Mouse (Mus musculus): Measurements from ENCODE around the gene Apbb2.

Gene Apbb2

DNA sequence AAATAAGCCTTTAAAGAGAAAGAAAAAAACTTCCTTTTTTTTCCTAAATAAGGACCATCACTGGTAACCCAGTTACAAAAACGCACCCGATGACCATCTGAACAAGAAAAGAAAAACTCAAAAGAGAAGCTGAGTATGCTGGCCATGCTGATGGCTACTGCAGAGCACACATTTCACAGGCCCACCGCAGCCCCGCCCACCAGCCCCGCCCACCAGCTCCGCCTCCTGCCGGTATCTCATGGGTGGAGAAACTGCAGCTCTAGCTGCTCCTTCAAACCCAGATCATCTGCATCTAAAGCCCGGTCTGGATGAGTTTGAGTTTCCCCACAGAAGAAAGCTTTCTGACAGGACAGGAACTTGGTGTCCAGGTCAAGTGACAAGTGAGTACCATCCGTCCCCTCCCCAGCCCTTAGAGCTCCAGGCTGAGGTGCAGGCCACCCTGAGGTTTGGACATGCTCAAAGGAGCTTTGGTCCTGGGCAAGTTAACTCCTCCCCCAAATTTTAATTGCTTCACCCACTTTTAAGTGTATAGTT lies 16.2 kb downstream of the Apbb2 start:
- DNase-seq (ENCODE audit: low spot score) = no peak

DNA sequence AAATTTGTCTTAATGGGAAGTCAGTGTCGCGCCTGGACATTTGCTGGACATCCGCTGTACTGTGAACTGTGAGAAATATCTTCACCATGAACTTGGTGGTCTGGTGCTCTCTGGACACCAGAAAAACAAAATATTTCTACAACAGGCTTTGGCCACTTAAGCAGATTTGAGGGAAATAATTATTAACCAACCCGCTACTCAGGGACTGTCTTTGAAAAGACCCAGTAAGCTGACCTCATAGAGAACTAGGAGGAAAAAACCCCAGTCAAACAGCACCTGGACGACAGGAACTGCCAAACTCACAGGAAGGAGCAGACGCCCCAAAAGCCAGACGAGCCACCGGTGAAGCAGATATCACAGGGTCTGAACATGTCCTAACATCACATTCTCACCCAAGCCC lies 18.2 kb downstream of the Apbb2 start:
- no peak for DNase-seq (ENCODE audit: low spot score)

DNA sequence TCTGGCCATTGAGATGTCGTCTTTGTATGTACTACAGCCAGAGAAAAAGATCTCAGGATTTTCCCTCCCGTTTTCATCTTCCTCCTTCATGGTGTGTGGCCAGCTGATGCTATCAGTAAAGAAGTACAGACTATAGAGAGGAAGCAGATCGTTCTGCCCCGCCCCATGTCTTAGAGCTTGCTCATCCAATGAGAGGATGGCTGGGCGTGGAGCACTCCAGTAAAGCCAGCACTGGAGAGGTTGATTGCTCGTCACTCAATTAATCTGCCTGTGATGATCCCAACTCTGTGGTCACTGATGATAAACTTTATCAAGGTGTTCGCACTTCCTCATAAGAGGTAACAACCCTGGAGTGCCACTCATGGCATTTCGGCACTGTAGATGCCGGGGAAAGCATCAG lies 18.7 kb downstream of the Apbb2 start:
- DNase-seq (ENCODE audit: low spot score) = no peak

DNA sequence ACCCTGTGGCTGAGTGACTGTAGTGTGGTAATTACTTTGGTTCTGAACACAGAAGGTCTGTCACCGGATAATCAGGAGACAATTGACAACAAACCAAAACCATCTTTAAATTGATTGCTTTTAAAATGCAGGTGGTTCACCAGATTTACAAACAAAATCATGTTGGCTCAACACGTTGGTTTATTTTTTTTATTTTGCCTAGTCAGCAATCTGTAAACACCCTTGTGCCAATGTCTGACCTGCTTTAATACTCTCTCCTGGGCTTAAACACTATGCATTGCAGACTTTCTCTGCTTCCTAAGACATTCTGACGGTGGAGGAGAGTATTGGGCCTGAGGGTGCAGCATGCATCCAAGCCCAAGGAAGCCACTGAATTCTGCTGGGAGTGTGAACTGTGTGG lies 22.3 kb downstream of the Apbb2 start:
- DNase-seq (ENCODE audit: low spot score) = no peak

DNA sequence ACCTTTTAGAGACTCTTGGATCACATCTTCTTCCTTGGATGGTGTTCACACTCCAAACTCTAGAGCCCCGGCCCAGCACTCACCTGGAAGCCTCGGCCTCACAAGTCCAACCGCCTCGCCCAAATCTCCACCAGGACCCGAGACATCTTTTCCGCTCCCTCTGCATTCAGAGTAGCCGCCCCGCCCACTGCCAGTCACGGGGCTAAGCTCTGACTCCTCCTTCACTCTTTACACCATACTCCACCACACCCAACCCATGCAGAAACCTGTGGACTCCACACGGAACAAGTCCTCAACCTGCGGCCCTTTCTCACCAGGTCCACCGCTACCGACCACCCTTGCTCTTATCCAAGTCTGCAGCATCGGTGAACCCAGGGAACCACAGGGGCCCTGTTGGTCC lies 23.7 kb downstream of the Apbb2 start:
- DNase-seq (ENCODE audit: low spot score) = no peak

DNA sequence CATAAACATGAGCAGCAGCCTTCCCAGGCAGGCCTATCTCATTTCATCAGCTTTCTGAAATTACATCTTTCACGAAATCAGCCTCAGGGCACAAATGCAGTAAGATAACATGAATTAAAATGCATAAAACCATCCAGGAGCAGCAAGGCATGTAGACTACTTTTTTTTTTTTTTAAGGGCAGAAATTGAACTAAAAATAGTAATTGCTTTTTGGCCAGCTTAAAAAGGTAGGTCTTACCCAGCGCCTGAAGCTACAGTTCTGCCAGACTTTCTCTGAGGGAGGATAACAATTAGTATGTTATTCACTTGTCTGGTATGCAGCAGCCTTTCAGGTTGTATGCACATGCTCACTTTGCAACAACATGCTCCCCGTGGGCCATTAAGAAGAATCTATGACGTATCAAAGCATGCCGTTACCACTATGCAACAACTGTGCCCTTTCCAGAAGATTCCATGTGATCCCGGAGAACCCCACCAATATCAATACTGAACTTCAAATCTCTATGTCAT lies 32.3 kb downstream of the Apbb2 start:
- no peak for DNase-seq (ENCODE audit: low spot score)

DNA sequence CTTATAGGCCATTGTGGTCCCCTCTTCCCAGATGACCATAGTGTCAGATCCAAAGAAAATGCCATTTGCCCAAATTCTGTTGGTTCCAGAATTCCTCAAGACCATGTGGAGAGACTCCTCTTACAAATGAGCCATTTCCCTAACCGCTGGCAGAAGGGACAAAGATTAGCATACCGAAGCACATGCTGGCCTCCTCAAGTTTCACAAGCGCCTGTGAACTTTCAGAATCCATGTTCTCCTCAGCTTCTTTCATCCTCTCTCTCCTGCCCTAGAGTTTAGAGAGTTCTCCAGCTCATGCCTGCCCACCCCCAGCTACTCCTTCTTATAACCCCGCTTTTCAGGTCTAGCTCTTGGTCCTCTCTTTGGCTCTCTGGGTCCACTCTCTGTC lies 35.6 kb downstream of the Apbb2 start:
- DNase-seq (ENCODE audit: low spot score) = no peak

DNA sequence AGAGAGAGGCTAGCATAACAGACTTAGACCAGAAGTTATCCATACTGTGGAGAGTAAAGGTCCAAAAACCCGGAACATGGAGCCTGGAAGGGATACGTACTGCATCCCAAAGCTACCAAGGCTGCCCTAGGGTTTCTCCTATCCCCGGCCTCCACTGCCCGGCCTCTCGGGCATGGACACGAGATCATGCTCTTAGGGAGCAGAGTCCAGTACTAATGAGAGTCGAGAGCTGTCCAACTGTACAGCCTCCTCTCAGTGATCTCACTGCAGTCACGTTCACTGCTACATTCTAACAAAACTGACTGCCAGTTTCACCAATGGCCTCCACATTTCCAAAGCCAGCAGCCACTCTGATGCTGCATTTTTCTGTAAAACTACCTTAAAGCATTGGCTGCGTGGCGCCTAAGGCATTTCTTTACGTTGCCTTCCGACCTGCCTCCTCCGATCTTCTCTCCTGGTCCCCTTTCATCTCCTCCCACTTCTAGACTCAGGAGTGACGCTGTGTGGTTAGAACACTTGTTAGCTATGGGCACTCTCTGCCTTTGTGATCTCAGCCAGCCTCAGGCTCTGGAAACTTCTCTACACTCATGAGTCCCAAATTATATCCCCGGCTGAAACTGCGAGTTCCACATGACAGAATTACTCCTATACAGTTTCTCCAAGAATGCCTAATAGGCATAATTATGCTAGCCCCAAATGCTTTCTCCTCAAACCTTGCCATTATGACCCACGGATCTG lies 36.1 kb downstream of the Apbb2 start:
- no peak for DNase-seq (ENCODE audit: low spot score)

DNA sequence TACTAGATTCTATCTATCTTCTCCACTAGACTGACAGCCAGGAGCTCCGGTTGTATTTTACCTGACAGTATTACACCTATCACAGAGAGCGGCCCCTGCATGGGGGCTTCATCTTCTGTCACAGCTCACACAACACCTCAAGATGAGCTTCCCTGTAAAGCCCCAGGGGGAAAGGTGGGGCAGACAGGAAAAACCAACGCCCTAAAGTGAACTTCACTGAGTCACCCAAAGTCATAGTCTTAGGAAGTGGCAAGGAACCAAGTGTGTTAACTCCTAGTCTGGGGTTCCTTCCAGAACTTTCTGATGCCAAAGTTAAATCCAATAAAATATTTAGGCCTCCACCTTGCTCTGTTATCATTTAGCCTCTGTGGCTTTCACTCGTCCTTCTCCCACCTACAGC lies 39.5 kb downstream of the Apbb2 start:
- no peak for DNase-seq (ENCODE audit: low spot score)

DNA sequence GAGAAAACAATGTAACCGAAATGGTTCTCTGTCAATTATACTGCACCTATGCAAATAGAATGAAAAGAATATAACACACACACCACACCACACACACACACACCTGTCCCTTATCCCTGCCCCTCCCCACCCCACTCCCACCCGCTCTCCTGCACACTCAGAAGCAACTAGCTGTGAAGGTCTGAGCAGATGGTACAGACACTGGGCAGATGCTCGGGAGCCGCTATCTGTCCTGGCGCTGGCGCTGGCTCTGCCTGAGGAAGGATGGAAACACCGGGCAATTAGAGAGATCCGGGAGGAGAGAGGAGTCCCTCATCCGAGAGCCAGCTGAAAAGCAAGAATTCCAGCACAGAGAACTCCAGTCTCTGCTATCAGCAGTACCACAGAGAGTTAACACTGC lies 42.3 kb downstream of the Apbb2 start:
- DNase-seq (ENCODE audit: low spot score) = no peak

DNA sequence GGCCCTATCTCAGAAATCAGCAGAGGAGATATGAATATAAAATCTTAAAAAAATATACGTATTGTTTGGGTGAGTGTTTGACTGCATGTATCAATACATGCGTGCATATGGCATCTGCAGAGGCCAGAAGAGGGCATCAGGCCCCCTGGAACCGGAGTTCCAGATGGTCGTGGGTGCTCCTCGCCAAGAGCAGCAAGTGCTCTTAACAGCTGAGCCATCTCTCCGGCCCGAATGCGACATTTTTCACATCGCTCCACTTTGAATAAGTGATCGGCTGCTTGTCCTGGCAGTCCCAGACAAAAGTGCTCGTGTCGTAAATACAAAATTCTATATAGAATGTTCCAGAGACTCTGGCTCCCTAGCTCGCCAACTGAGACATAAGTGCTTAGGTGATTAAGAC lies 43.4 kb downstream of the Apbb2 start:
- no peak for DNase-seq (ENCODE audit: low spot score)

DNA sequence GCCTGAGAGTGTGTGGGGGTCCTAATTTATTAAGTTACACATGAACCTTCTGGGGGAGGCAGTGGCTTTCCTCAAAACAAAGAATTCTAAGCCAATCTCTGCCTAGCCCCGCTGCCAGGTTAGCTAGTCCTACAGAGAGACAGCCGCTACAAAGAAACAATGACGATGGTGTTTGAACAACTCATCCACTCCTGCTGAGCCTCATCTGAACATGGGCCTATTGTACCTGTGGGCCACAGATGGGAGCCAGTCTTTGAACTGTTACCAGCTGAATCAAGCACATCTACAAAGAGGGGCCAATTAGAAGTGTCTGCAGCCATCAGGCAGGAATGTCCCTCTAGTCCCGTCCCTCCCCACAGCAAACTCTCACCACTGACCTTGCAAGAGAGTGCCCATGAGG lies 45.3 kb downstream of the Apbb2 start:
- DNase-seq (ENCODE audit: low spot score) = no peak

DNA sequence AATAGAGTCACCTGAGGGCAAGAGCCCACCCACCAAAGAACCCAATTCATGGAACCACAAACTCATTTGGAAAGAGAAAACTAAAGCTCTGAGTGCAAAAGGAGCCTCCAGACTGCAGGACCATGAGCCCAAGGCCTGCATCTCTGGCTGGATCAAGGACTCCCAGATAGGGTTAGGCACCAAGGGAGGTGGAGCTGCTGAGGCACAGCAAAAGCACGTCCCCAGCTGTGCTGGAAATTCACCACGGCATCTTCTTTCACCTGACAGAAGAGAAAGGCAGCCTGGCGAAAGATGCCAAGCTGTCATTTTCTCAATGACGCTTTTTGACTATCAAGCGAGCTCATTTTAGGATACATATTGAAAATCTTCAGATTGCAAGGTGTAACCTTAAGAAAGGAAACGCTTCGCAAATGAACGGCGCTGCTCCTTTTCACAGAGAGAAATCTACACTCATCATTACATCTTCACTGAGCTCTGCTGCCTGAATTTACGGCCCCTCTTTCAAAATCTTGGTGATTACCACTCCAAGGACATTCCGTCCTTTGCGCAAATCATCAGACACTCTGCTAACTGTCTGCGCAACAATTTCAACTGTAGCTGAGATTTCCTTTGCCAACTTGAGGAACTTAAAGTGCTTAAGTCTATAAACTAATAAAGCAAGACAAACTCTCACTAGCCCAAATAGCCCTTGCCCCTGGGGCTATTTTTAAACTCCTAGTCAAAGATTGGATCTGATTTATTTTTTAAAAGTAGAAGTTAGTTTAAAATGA lies 46.3 kb downstream of the Apbb2 start:
- DNase-seq (ENCODE audit: low spot score) = no peak

DNA sequence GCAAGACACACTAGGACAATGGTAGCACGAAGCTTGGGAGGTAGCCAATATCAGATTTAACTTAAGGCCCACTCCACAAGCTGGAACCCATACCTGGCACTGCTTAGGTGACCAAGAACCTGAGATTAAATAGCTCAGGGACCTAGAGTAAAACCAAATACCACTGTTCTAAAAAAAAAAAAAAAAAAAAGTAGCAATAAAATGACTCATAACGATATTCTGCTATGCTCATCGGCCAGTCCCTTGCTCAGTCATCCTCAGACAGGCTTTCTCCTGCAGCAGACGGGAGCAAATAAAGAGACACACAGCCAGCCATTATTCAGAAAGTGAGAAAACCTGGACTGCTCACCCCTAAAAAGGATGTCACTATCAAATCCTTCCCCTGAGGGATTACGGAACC lies 47.9 kb downstream of the Apbb2 start:
- DNase-seq (ENCODE audit: low spot score) = no peak

DNA sequence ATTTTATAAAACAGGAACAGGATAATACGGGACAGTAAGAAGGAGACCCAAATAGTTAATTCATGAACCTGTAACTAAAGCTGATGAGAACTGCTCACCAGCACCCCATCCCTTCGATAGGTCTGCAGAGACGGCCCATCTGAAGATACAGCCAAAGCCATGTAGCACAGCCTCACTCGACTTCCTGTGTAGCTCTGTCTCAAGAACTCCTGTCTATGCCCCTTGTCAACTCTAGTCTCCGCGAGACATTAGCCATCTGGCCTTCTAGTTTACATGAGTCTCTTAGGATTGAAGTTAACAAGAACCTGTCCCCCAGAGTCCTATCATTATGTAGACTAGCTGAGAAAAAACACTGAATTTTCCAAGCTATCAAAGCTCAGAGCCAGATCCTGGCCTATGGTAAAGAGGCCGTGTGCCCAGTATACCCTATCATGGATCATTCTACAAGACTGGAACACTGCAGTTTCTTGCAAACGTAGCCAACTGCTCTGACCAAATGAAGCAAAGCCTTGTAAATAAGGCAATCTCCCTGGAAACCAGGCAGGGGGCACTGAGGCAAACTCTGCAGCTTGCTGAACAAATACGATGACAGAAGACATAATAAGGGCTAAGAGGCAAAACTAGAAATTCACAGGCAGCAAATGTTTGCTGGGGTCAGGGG lies 49.3 kb downstream of the Apbb2 start:
- no peak for DNase-seq (ENCODE audit: low spot score)

DNA sequence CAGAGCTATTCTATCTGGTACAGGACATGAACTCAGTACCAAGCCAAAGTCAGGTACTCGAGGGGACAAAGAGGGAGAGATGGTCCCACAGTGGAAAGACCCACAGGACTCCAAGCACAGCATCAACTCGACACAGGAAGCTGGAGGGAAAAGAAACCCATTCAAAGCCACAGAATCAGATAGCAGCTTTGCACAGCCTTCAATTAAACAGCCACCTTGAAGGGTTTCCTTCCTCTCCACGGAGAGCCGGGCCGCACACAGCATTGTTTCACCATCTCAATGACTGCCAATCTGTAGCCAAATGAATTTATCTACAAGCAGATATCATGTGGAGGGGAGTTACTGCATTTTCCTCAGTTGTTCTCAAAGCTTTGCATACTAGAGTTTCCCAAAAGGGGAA lies 50.6 kb downstream of the Apbb2 start:
- DNase-seq (ENCODE audit: low spot score) = no peak

DNA sequence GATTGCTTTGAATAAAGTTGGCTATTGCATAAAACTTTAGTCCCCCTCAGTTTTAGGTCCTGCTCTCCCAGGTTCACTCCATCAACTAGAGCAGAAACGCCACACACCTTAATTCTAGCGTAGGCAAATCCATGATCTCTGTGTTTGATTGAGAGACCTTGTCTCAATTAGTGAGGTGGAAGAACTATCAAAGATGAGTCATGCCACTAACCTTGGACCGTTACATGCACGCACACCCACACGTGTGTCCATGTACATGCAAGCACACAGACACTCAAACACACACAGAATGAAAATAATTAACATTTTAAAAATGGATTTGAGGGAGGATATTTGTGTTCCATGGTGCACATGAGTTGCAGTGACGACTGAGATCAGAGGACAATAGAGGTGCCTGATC lies 51.2 kb downstream of the Apbb2 start:
- DNase-seq (ENCODE audit: low spot score) = no peak

DNA sequence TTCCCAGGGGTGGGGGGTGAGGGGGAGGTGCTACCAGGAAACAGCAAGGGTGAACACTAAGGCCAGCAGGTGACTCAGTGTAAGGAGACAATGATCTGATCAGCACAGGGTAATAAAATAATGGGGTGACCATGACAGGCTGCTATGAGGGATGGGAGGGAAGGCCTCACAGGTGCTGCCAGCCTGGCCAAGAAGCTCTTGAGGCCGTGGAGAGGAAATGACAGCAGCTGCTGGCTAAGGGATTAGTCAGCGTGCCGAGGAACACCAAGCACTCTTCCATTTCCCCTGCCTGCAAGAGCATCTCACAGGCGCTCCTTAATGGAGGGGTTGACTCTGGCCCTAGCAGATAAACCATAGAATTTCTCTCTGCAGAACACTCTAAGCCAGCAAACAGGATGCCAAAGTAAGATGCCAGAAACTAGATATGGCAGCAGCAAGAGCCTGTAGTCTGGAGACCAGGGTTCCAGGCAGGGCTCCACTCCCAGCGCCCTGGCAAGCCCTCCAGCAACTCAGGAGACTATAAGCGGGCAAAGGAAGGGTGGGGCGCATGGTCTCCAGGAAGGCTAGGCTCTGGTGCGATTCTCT lies 58.9 kb downstream of the Apbb2 start:
- peak; percentile 55 for DNase-seq (ENCODE audit: low spot score)

DNA sequence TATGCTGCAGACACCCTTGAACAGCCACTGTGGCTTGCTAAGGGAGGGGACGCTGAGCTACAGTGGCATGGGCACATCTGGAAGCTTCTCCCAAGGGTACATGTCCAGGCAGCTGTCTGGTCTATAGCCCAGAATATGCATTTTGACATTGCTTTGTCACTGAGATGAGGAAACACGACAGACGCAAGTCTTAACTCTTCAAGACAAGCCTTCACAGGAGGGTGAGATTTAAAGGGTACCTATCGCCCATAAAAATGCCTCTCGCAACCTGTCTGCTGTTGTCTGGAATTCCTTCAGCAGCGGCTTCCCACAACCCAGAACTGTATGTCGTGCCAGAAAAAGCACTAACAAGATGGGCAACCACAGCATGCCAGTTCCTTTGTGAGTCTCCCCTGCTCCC lies 60.5 kb downstream of the Apbb2 start:
- DNase-seq (ENCODE audit: low spot score) = no peak

DNA sequence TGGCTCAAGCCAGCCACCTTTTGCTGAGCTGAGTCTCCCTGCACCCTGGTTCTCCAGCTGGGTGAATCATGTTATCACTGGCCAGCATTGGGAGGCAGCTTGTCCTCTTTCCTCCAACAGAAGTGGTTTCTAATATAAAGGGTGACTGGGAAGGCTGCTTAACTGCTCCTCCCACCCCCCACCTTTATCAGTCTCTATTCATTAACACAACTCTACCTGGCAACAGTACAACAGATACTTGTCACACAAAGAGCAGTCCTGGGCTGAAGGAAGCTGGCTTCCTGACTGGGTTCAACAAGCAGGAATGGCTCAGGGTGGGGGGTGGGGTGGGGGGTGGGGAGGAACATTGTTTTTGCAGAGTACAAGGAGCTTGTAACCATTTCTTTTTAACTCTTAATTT lies 64.7 kb downstream of the Apbb2 start:
- DNase-seq (ENCODE audit: low spot score) = no peak

DNA sequence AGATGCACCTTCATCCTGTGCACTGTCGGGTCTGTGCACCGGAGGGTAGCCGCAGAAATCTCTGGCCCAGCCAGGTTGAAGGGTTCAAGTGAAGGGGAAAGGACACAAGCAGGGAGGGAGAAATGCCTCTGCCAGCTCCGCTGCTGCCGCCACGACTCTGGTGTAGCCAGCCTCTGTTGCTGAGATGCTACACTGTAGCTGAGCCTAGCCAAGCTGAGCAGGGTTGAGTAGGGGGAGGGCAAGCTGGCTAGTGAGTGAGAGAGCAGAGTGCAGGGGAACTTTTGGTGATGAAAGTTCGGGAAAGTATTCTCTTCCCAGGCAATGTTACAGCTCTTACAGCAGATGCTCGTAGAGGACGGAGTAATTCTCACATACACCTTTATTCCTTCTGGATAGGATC lies 66.3 kb downstream of the Apbb2 start:
- no peak for DNase-seq (ENCODE audit: low spot score)

DNA sequence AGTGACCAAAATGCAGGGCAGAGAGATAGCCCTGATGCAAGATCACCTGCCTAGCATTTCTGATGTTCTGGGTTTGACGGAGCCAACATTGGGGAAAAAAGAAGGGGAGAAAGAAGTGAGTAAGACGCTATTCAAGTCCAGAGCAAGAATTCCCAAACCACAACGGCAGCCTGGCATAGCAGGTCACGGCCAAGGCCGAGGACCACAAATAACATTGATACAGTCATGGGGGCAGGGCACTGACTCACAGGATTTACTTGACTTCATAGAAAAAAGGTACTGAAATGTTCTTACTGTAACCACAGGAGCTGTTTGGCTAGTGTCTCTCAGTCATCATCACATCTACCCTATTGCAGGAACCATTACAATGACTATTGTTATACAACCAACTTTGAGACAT lies 68.3 kb downstream of the Apbb2 start:
- no peak for DNase-seq (ENCODE audit: low spot score)

DNA sequence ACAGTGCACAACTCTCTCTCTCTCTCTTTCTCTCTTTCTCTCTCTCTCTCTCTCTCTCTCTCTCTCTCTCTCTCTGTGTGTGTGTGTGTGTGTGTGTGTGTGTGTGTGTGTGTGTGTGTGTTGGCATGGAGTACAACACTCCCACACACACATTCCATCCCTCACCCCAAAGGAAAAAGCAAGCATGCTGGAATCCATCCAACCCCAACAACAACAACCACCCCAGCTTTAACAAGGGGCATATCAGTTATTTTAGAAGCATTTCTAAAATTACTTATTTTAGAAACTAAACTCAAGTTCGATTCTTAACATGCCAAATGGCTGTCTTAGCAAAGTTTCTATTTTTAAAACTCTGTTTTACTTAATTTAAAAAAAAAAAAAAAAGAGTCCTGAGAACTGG lies 68.9 kb downstream of the Apbb2 start:
- DNase-seq (ENCODE audit: low spot score) = no peak

Data from MN1 (cell line).